Mouse (Mus musculus) frontal cortex, adult 2 months (tissue): ENCODE results near the gene Nkg7. TPM values are rescaled to one million over a fixed set of nuclear protein-coding genes. Genes with fewer than 3 reads are reported as not detected.

Source experiments
- polyA plus RNA-seq: library from polyadenylated mRNA; depleted of rRNA; stranded (reverse); fragments of >200 nt; gene quantifications from 2 replicates; pipeline ENCODE4 v1.2.3, GENCODE M21; 2012; rRNA removed

Gene Nkg7
- polyA plus RNA-seq, 1 experiment: 0.20 TPM

Other genes with a start within 250 kb of the Nkg7 start
- gene Zfp715, start 123.8 kb upstream of the Nkg7 start, polyA plus RNA-seq: 14.8 and 19.2 TPM in 2 replicates
- gene Siglecf, start 85.7 kb upstream of the Nkg7 start, polyA plus RNA-seq: 0.48 and 0.55 TPM in 2 replicates
- gene Siglecg, start 28.9 kb upstream of the Nkg7 start, polyA plus RNA-seq: 0.28 and 0.32 TPM in 2 replicates
- not detected in 2 replicates for gene Lim2, start 9.4 kb upstream of the Nkg7 start, polyA plus RNA-seq
- gene Cldnd2, start 3.7 kb downstream of the Nkg7 start, polyA plus RNA-seq: not detected in 2 replicates
- gene Etfb, start 7.0 kb downstream of the Nkg7 start, polyA plus RNA-seq: 80.7 and 97.8 TPM in 2 replicates
- 2.5 and 2.6 TPM in 2 replicates for gene Gm45233, start 7.1 kb downstream of the Nkg7 start, polyA plus RNA-seq
- gene Vsig10l, start 26.1 kb downstream of the Nkg7 start, polyA plus RNA-seq: 5.2 TPM in 2 replicates
- 60.7 and 69.6 TPM in 2 replicates for gene Iglon5, start 53.0 kb downstream of the Nkg7 start, polyA plus RNA-seq
- 0.04 TPM in 1 of 2 replicates, not detected in the other for gene 4931406B18Rik, start 68.9 kb downstream of the Nkg7 start, polyA plus RNA-seq
- 6.9 and 8.9 TPM in 2 replicates for gene Cd33, start 107.4 kb downstream of the Nkg7 start, polyA plus RNA-seq
- gene Zfp658, start 125.2 kb downstream of the Nkg7 start, polyA plus RNA-seq: 9.3 and 9.5 TPM in 2 replicates
- 8.3 and 9.3 TPM in 2 replicates for gene Zfp719, start 142.5 kb downstream of the Nkg7 start, polyA plus RNA-seq
- 0.11 and 0.16 TPM in 2 replicates for gene Zfp819, start 170.1 kb downstream of the Nkg7 start, polyA plus RNA-seq
- not detected in 2 replicates for gene Ceacam18, start 197.6 kb downstream of the Nkg7 start, polyA plus RNA-seq
- gene Siglece, start 223.1 kb downstream of the Nkg7 start, polyA plus RNA-seq: 0.84 and 1.2 TPM in 2 replicates
- gene Ctu1, start 234.9 kb downstream of the Nkg7 start, polyA plus RNA-seq: 9.2 and 9.4 TPM in 2 replicates